Mouse (Mus musculus) testis, adult 2 months (tissue): Measurements from ENCODE around the gene Mlx. TPM values are rescaled to one million over a fixed set of nuclear protein-coding genes. Genes with fewer than 3 reads are reported as not detected.

ENCODE experiments used
- H3K27ac ChIP-seq: fragments of 200-500 bp; 2 replicates; pipeline ENCODE4 v1.5.1; 2012; ENCODE audit warnings: low read depth, low read length; ENCODE audit not compliant: control insufficient read depth, insufficient read depth
- H3K27me3 ChIP-seq: fragments of 200-500 bp; 2 replicates; pipeline ENCODE4 v1.6.1; 2012; ENCODE audit warnings: mild to moderate bottlenecking, low read length, moderate library complexity; ENCODE audit not compliant: control insufficient read depth, insufficient read depth
- H3K36me3 ChIP-seq: fragments of 200-500 bp; 2 replicates; pipeline ENCODE4 v1.6.1; 2012; ENCODE audit warnings: mild to moderate bottlenecking, low read length; ENCODE audit not compliant: control insufficient read depth, insufficient read depth
- H3K4me1 ChIP-seq: fragments of 200-500 bp; 2 replicates; pipeline ENCODE4 v1.6.1; 2012; ENCODE audit warnings: low read length; ENCODE audit not compliant: control insufficient read depth, insufficient read depth
- H3K4me3 ChIP-seq: fragments of 200-500 bp; 2 replicates; pipeline ENCODE4 v1.5.1; 2012; ENCODE audit warnings: low read depth, mild to moderate bottlenecking, low read length, moderate library complexity, mixed read lengths; ENCODE audit not compliant: control insufficient read depth
- CTCF ChIP-seq: fragments of 200-500 bp; IDR thresholded peaks from 2 replicates; pipeline ENCODE4 v1.5.1; 2012; ENCODE audit warnings: low read depth, mild to moderate bottlenecking, inconsistent platforms, low read length, moderate library complexity; ENCODE audit not compliant: control insufficient read depth, insufficient read depth, insufficient replicate concordance
- POLR2A ChIP-seq: fragments of 200-500 bp; IDR thresholded peaks from 2 replicates; pipeline ENCODE4 v1.6.1; 2012; ENCODE audit warnings: low read depth, mild to moderate bottlenecking, inconsistent platforms, low read length, moderate library complexity; ENCODE audit not compliant: control insufficient read depth
- polyA plus RNA-seq: library from polyadenylated mRNA; depleted of rRNA; stranded (reverse); fragments of >200 nt; gene quantifications from 2 replicates; pipeline ENCODE4 v1.2.3, GENCODE M21; 2012

The Mlx gene
- polyA plus RNA-seq, 1 experiment = 6.7 TPM

DNA sequence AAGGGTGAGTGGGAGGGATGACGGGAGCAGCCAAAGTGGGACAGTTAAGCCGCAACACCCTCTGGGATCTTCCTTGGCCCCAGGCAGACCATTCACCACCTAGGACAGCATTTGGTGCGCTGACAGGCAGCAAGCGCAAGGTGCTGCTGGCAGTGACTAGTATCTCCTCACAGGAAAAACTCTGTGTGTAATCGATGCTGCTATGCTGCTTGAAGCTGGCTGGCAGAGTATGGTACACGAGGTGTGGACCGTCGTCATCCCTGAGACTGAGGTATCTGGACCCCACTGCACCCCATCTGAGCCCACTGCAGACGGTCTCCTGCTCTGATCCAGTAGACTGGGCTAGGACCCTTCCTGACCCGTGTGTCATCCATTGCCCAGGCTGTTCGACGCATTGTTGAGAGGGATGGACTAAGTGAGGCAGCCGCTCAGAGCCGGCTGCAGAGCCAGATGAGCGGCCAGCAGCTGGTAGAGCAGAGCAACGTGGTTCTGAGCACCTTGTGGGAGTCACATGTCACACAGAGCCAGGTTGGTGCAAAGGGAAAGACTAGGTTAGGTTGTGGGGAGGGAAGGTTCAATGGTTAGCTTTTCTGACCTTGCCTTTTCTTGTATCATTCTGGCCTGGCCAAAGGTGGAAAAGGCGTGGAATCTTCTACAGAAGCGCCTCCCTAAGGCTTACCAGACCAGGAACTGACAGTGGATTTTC lies 1.3 kb upstream of the Mlx start:
- Histone ChIP-seq H3K27me3 (no peaks in the 10 kb centered on the region), H3K4me3 (no peak overlapping the region), H3K27ac (no peak overlapping the region), H3K4me1 (peaks cover 15% of the 10 kb centered on the region), H3K36me3 (no peaks in the 10 kb centered on the region)
- no peak for TF ChIP-seq CTCF
- TF ChIP-seq POLR2A = no peak

DNA sequence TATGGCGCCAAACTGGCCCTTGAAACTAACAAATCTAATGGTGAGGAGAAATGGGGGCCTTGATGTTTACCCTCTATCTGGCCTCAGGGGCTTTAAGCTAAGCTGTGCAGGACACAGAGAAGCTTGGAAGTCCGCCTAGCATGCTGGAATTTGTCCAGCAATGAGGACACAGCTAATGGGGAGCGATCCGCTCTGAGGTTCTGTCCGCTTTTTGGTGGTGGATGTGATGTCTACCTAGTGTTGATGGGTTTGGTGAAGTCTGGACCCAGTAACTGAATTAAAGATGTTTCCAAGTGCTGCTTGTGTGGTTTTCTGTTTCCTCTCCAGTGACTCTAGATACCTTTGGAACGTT lies 778 bp upstream of the Mlx start:
- Histone ChIP-seq H3K36me3 (no peaks in the 10 kb centered on the region; the same call in 1 of the 2 replicates), H3K4me1 (peaks cover 15% of the 10 kb centered on the region), H3K27ac (0 out of 2 replicates have a peak overlapping the region, but pooled peaks have one; percentile 65), H3K4me3 (no peak overlapping the region), H3K27me3 (no peaks in the 10 kb centered on the region)
- TF ChIP-seq POLR2A (no peak), CTCF (no peak)

DNA sequence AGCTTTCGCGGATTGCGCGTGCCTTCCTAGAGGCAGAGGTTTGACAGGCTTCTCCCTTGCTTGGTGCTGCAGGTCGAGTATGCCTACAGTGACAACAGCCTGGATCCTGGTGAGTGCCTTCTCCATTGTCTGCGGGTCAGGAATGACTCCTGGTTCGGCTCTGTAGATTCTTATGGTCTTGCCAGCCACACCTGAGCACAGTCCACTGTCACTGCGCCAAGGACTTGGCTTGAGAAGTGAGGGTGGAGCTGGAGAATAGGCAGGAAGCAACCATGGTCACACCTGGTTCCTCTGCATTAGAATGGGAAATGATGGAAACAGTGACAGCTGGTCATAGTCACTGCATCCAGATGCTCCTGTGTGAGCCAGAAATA lies 592 bp downstream of the Mlx start:
- H3K27me3 ChIP-seq = no peaks in the 10 kb centered on the region
- peak overlapping the region; percentile 49 for H3K4me3 ChIP-seq
- H3K27ac ChIP-seq = no peak overlapping the region
- peaks cover 15% of the 10 kb centered on the region for H3K4me1 ChIP-seq
- peaks cover 5% of the 10 kb centered on the region for H3K36me3 ChIP-seq
- TF ChIP-seq POLR2A (no peak), CTCF (no peak)

DNA sequence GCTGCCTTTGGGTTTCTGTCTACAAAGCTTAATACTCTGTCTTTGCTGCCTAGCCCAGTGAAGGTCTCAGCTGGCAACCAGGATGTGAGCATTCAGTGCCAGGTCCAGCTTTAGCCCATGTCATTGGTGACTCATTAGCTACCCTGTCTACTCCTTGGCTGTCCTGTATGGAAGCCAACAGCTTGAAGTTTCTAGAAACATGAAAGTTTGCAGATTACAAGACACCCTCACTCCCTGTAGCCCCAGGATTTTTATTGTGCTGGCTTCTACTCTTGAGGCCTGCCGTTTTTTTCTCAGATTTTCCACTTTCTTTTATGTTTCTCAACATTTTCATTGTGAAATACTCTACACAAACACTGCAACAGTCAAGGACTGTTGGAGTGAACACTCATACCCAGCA lies 2.9 kb downstream of the Mlx start:
- Histone ChIP-seq H3K27ac (no peak overlapping the region), H3K4me1 (peaks cover 8% of the 10 kb centered on the region), H3K4me3 (no peak overlapping the region), H3K27me3 (no peaks in the 10 kb centered on the region), H3K36me3 (peaks cover 9% of the 10 kb centered on the region)
- TF ChIP-seq POLR2A = no peak
- no peak for TF ChIP-seq CTCF

DNA sequence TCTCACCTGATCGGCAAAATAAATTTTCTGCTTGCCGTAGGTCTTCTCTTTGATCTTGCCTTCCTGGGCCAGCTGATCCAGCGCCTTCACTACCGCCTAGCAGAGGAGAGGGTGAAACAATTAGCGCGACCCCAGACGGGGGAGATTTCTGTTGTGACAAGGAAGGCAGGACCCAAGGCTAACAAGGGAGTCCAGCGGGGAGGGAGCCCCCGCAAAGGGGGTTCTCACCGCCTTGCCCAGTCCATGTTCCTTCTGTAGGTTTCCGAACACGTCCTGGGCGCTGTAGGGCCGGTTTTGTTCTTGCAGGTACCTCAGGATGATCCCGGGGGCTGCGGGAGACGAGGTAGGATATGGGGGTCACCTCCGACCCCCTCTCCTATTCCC lies 7.8 kb downstream of the Mlx start:
- TF ChIP-seq CTCF (no peak), POLR2A (no peak)
- Histone ChIP-seq H3K27me3 (no peaks in the 10 kb centered on the region), H3K4me1 (no peaks in the 10 kb centered on the region; the same call in none of the 2 replicates), H3K36me3 (peaks cover 9% of the 10 kb centered on the region), H3K27ac (peak overlapping the region; percentile 69), H3K4me3 (peak overlapping the region; percentile 97)

DNA sequence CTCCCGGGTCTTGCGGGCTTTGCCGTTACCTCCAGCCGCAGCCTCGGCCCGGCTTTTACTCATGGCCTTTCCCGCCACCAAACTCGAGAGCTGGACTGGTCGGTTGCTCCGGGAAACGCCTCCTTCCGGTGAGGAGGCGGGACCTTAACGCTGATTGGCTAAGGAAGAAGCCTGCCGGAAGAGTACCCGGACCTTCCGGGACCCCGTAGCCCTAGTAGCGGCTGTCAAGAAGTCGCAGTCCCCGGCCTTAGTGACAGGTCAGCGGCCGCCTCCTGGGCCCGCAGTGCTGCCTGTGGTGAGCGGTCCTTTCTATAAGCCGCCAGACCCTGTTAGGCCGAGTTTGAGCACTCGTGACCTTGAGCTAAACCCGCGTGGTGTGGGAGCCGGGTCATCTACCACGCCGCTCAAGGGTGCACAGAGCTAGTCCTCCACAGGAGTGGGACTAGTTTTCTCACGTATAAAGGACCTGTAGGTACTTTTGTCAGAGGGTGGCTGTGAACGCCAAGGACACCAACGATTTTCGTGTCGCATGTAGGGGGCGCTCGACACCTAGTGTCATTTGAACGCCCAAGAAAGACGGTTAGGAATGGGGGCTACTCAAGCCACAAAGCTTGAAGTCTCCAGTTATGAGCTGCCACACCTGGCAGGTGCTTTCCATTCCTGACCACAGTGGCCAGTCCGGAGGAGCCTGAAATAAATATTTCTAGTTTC lies 8.4 kb downstream of the Mlx start, which contains the start of gene Psmc3ip:
Gene Psmc3ip (minus strand): TSS at position 123 of the 711 bp plus-strand sequence.
- Histone ChIP-seq H3K36me3 (peaks cover 9% of the 10 kb centered on the region), H3K4me3 (peak within 1 kb of the TSS; percentile 97), H3K27me3 (no peaks in the 10 kb centered on the region), H3K4me1 (no peaks in the 10 kb centered on the region; the same call in none of the 2 replicates), H3K27ac (peak within 1 kb of the TSS; percentile 94)
- TF ChIP-seq CTCF = peak; percentile 67; the same call in 1 of the 2 replicates
- TF ChIP-seq POLR2A = peak; percentile 85

DNA sequence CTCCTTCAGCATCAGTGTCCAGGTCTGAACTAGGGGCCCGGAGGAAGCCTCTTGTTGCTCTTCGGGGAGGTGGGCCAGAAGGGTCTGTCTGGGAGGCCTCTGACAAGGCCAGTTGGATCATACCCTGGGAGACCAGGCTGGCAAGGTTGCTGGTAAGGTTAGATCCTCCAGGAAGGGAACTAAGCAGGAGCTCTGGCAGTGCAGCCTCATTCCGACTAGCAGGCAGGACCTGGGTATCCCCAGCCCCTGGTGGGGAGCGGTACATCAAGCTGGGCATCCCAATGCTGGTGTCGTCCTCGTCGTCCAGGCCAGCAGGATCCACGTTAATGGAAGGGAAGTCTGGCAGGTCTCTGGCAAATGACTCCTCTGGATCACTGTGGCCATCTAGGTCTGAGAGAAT lies 11.2 kb downstream of the Mlx start:
- no peaks in the 10 kb centered on the region for H3K27me3 ChIP-seq
- no peaks in the 10 kb centered on the region; the same call in none of the 2 replicates for H3K4me1 ChIP-seq
- peaks cover 5% of the 10 kb centered on the region for H3K36me3 ChIP-seq
- H3K27ac ChIP-seq = no peak overlapping the region
- no peak overlapping the region for H3K4me3 ChIP-seq
- TF ChIP-seq POLR2A (no peak), CTCF (no peak)
